Mouse (Mus musculus) central nervous system, embryonic 14 days (tissue): ENCODE results near the gene Det1. TPM values are rescaled to one million over a fixed set of nuclear protein-coding genes. Genes with fewer than 3 reads are reported as not detected.

Source experiments
- polyA plus RNA-seq: library from polyadenylated mRNA; depleted of rRNA; stranded (reverse); fragments of >200 nt; gene quantifications from 2 replicates; pipeline ENCODE4 v1.2.3, GENCODE M21; 2012; rRNA removed

Det1 gene
- polyA plus RNA-seq = 16.5 and 18.2 TPM in 2 replicates

DNA sequence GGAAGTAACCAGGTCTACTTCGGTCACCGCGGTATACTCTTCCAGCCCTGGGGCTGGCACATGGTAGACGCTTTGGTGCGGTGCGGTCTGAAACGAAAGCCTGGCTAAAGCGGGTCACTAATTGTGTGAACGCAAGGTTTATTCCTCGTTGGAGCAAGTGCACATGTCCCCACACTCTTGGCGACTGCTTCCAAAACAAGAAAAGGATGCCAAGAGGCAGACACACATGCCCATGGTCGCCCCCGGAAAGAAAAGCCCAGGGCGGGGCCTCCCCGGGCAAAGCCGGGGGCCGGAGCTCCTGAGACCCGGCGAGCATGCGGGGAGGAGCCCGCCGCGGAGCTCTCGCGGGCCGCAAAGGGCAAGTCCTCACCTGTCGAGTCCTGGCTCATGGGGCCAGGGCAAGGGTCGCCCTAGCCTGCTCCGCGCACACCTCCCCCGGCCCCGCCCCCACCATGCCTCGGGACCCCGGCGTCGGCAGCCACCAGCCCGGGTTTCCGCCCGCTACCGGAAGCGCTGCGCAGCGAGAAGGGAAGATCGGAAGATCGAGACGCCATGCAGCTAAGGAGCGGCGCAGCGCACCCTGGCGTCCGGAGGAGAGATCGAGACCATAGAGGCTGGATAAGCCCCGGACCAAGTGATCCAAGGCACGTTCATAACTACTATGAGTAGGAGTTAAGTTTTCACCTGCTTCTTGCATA lies at the start of gene Det1:
Det1 (minus strand) TSS at position 527 of the 698 bp plus-strand sequence.

DNA sequence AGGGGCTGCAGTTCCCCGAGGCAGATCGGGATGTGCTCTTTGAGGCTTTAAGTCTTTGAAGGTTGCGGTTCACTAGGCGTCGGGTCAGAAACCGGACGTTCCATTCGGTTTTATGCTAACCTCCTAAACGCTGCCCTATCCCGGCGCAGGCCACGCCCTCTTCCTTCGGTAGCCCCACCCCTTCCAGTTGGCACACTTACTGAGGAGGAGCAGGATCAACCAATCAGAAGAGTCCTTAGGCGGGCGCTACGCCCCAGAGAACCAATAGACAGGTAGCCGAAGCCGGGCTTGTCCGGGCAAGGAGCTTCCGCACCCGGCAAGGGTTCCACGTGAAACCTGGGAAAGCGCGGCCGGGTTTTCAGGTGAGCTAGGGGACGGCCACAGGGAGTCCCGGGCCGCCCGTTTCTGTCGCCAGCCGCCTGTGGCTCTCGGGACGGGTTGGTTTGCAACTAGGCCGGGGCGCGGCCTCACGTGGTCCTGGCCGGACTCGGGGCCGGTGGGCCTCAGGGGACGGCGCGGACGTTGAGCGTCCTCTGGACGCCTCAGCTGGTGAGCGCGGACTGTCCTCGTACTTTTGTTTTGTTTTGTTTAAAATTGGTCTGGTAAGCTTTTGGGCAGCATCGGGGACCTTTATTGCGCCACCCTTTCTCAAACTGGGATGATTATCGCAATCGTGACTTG lies 48.7 kb upstream of the Det1 start, which contains the start of gene Aen:
Aen (plus strand) TSS at position 202 of the 681 bp plus-strand sequence.

DNA sequence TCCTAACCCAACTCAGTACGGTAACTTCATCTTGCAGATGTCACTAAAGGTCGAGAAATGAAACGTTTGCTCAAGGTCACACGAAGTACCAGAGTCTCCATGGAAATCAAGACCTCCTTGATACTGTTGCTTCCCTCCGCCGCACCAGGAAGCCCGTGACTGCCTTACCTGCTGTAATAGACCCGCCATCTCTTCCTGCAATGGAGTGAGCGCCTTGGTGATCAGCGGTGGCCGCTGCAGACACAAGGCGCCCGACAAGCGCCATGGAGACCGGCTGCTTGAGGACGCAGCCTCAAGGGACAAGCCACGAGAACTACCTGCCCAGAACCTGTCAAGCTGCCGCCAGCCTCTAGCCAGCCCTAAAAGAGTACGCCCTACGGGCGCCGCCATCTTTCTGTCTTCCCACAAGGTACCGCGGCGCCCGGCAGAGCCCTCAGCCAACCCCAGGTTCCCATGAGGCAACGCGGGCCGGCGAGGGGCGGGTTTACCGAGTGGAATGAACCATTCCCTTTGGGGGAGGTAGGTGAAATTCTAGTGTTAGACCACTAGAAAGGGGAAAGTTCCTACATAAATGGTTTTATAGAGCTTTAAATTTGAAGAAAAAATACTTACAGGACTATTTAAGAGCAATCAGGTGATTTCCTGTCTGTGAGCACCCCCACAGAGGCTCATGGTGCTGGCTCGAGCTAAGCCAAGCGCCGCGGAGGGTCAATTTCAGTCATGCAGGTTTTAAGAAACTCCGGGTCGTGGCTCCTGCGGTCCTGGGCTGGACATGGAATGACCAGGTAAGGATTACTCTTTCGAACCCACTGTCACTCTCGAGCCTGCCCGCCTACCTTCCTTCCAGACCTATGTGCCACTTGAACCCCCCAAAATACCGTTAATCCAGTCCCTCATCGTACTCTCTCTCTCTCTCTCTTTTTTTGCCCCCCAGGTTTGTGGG lies 64.2 kb downstream of the Det1 start, which contains the start of the genes Mrps11 and Mrpl46:
Mrps11 (plus strand) TSS at position 481 of the 943 bp plus-strand sequence.
Mrpl46 (minus strand) TSS at position 893 of the 943 bp plus-strand sequence.

Other genes with a start within 250 kb of the Det1 start
- gene Ntrk3, start 109.3 kb downstream of the Det1 start, polyA plus RNA-seq = 47.0 and 47.3 TPM in 2 replicates
- gene Mrps11, start 64.1 kb downstream of the Det1 start, polyA plus RNA-seq = 71.4 and 81.1 TPM in 2 replicates
- 32.4 and 34.7 TPM in 2 replicates for gene Mrpl46, start 63.7 kb downstream of the Det1 start, polyA plus RNA-seq
- 35.1 and 37.9 TPM in 2 replicates for gene Aen, start 48.6 kb upstream of the Det1 start, polyA plus RNA-seq
- gene Isg20, start 66.2 kb upstream of the Det1 start, polyA plus RNA-seq = 3.0 and 3.1 TPM in 2 replicates
- gene Acan, start 206.2 kb upstream of the Det1 start, polyA plus RNA-seq = 2.7 and 43.9 TPM in 2 replicates